Mouse (Mus musculus) cerebellum, adult 2 months (tissue): ENCODE data around the gene Gria1.

Experiments used
- CTCF ChIP-seq: fragments of 200-500 bp; IDR thresholded peaks from 2 replicates; pipeline ENCODE4 v1.5.1; 2011; ENCODE audit warnings: low read depth, mild to moderate bottlenecking, control low read depth, low read length, moderate library complexity, borderline replicate concordance; ENCODE audit not compliant: insufficient read depth
- POLR2A ChIP-seq: fragments of 200-500 bp; IDR thresholded peaks from 2 replicates; pipeline ENCODE4 v1.6.1; 2011; ENCODE audit warnings: low read length, control low read depth, borderline replicate concordance; ENCODE audit not compliant: insufficient read depth

DNA sequence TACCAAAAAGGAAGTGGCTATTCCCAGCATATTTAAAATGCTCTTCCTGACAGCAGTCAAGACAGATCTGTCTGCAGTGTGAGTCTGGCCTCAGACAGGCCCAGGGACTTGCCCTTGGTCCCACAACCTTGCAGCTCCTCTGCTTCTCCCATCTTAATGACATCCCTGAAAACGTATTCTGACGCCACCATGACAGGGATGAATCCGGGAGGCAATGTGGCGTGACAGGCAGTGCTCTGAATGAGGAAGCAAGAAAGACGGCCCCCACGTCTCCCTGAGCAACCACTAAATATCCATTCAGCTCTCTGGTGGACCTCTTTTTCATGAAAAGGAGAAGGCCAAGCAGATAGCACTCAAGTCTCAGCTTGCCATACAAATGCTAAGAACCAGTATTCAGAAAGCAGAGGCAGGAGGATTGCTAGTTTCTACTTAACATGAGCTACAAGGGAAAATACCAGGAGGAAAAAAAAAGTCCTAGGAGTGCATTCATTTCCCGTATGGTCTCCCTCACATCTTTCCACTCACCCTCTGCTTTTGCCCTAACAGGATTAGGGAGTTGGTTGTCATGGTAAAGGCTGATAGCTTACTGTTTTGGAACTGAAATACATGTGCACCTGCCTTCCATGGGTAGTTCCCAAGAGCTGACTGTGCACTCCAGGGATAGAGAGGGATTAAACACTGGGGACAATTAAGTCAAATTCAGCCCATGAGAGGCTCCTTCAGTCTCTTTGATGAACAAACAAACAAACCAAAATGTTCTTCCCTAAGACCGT lies 211.8 kb downstream of the Gria1 start:
- TF ChIP-seq CTCF, result no peak
- no peak for TF ChIP-seq POLR2A
